Comparison of ENCODE assay signal across 8 mouse cellular contexts in the genomic region with DNA sequence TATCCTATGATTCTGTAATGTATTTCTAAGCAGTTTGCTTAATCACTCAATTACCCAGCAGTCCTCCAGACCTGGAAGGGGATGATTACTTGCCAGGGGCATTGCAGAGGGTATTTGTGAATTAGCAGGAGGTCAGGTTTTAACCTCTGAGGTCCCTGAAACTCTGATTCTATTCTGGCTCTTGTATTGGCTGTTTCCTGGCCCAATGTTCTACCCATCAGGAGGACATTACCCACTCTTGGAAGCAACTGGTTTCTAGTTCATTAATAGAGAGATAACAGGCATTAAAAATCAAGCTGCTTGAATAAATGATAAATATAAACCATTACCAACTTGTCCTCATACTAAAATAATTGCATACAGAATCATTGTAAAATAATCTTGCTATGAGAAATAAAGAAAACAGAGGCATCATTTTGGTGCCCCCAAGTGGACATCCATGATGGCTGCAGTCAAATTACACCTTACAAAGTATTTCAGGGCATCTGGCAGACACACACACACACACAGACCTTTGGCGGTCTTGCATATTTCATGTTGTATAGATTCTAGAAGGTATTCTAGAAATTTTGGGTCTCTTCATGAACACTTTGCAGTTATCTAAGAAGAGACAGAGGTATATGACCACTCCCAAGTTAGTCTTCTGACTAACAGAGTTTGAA.
DNase-seq lines count a peak whose midpoint lies in the region; ATAC-seq lines count a peak whose summit lies in the region.

No protein-coding gene starts in this region.

- H3K4me3 ChIP-seq in heart, embryonic 10.5 days: no peak overlapping the region

- no peak for ATAC-seq in monocyte, adult 5-6 weeks (replicated peaks; ENCODE audit: insufficient number of reproducible peaks, low FRiP score, low TSS enrichment, poor library complexity, severe bottlenecking)

- H3K27ac ChIP-seq in heart, embryonic 10.5 days: no peak overlapping the region

- H3K27me3 ChIP-seq in heart, embryonic 10.5 days (ENCODE audit: insufficient read depth, poor library complexity, severe bottlenecking): no peaks in the 10 kb centered on the region

- no peaks in the 10 kb centered on the region for H3K4me1 ChIP-seq in heart, embryonic 10.5 days

- peak; percentile 44 for DNase-seq in heart, postnatal 4 days
- DNase-seq in heart, embryonic 10.5 days (ENCODE audit: low spot score): no peak
- peak; percentile 50 for DNase-seq in CD4-positive helper T cell, adult 2 months (ENCODE audit: low read depth, low spot score)
- DNase-seq in R1 (ENCODE audit: low read depth, low spot score): peak; percentile 18
- DNase-seq in forelimb bud, embryonic 11.5 days (ENCODE audit: low read depth, low spot score): peak; percentile 31
- DNase-seq in layer of hippocampus, postnatal 14 days (ENCODE audit: low spot score in 2 of 2): peak; percentile 24 to 67
- DNase-seq in natural killer cell, adult 2 months (ENCODE audit: low spot score in 2 of 2): peak; percentile 19 to 42

- WGBS in heart, embryonic 10.5 days: 61% methylated on average over 1 of the region's 1 CpGs

- H3K36me3 ChIP-seq in heart, embryonic 10.5 days: no peaks in the 10 kb centered on the region

- H3K9me3 ChIP-seq in heart, embryonic 10.5 days: no peaks in the 10 kb centered on the region
